Mouse (Mus musculus): ENCODE measurements at regions not wholly inside any gene's neighbourhood (a gene's known extent, or its start where the extent isn't known, plus 50 kb on each side); places are given as distances from the start of the nearest gene placed in this dataset.

DNA sequence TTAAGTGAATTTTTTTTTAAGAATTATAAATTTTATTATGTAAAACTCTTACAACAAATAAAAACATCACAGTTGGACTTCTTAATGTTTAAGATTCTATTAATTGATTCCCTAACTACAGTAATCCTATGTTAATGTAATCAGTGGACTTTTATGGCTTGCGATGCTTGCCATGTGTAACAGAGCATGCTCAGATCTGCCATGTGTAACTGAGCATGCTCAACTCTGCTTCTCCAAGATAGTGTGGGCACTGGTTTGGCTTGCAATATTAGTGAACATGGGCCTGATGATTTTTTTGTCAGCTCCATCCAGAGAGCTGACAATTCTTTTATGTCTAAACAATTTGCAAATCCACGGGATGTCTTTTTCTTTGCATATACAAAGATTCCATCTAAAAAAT lies 66.4 kb upstream of the Tas2r119 start:
- no peak for DNase-seq

Data from kidney, adult 11 months (tissue).